ENCODE assay signal across 30 mouse cellular contexts in genomic region chr9:65644960-65645359, GRCm38 (mm10). TPM values are rescaled to one million over a fixed set of nuclear protein-coding genes. Genes with fewer than 3 reads are reported as not detected.
DNase-seq lines count a peak whose midpoint lies in the region; ATAC-seq lines count a peak whose summit lies in the region.
"Had no signal": no experiment of that assay in that cellular context is flagged by ENCODE, and none has a peak within 500 bp of the region (broad histone marks: within the 10 kb centered on the region; RNA-seq: fewer than 3 reads in every experiment).

No protein-coding gene starts in this region.

- H3K36me3 ChIP-seq in heart, embryonic 13.5 days: peaks cover 8% of the 10 kb centered on the region
- peaks cover 83% of the 10 kb centered on the region for H3K36me3 ChIP-seq in megakaryocyte, embryonic 14.5 days (replicated peaks; ENCODE audit: low read length)
- no peaks in the 10 kb centered on the region for H3K36me3 ChIP-seq in hindbrain, embryonic 16.5 days (ENCODE audit: control insufficient read depth, insufficient read depth, low read length)
- H3K36me3 ChIP-seq: embryonic facial prominence, embryonic 12.5 days; limb, embryonic 10.5 days; limb, embryonic 15.5 days; liver, embryonic 13.5 days; neural tube, embryonic 15.5 days; stomach, embryonic 15.5 days had no signal

- H3K9me3 ChIP-seq in heart, embryonic 13.5 days: no peaks in the 10 kb centered on the region
- H3K9me3 ChIP-seq in megakaryocyte, embryonic 14.5 days: no peaks in the 10 kb centered on the region
- no peaks in the 10 kb centered on the region for H3K9me3 ChIP-seq in hindbrain, embryonic 16.5 days (ENCODE audit: control insufficient read depth, low read length)
- H3K9me3 ChIP-seq: embryonic facial prominence, embryonic 12.5 days; limb, embryonic 10.5 days; limb, embryonic 15.5 days; liver, embryonic 13.5 days; neural tube, embryonic 15.5 days; stomach, embryonic 15.5 days had no signal

- H3K27me3 ChIP-seq in heart, embryonic 13.5 days (replicated peaks): no peaks in the 10 kb centered on the region
- H3K27me3 ChIP-seq in megakaryocyte, embryonic 14.5 days (replicated peaks): no peaks in the 10 kb centered on the region
- H3K27me3 ChIP-seq in hindbrain, embryonic 16.5 days (replicated peaks; ENCODE audit: control insufficient read depth, insufficient read depth, low read length): no peaks in the 10 kb centered on the region
- H3K27me3 ChIP-seq: embryonic facial prominence, embryonic 12.5 days; limb, embryonic 15.5 days; neural tube, embryonic 15.5 days; stomach, embryonic 15.5 days had no signal

- WGBS in heart, embryonic 13.5 days: 72% methylated on average over 4 of the region's 4 CpGs
- 92% methylated on average over 4 of the region's 4 CpGs for WGBS in hindbrain, embryonic 16.5 days

- H3K27ac ChIP-seq in heart, embryonic 13.5 days (replicated peaks): peak overlapping the region; percentile 94
- no peak overlapping the region for H3K27ac ChIP-seq in hindbrain, embryonic 16.5 days (ENCODE audit: low read depth, low read length)
- H3K27ac ChIP-seq: embryonic facial prominence, embryonic 12.5 days; hindbrain, embryonic 14.5 days; limb, embryonic 10.5 days; limb, embryonic 15.5 days; liver, embryonic 13.5 days; neural tube, embryonic 15.5 days; stomach, embryonic 15.5 days had no signal

- peak; percentile 38 for DNase-seq in adrenal gland, postnatal 10 days
- no peak for DNase-seq in adrenal gland, postnatal 4 days (ENCODE audit: low spot score in 2 of 2)
- DNase-seq in heart, adult 18-20 months: no peak
- DNase-seq: cerebellum, adult 11 months; cerebellum, adult 9-10 months; embryo, embryonic 11 days; kidney, adult 11 months; kidney, postnatal 14 days; layer of hippocampus, adult 9-11 months; liver, embryonic 13.5 days; lung, adult 18-20 months; lung, postnatal 4 days; midbrain, embryonic 14.5 days; retina, postnatal 1 day; right cerebral cortex, postnatal 14 days had no signal

- H3K4me1 ChIP-seq in heart, embryonic 13.5 days: peaks cover 88% of the 10 kb centered on the region
- H3K4me1 ChIP-seq in megakaryocyte, embryonic 14.5 days: peaks cover 98% of the 10 kb centered on the region
- H3K4me1 ChIP-seq in hindbrain, embryonic 16.5 days (ENCODE audit: control insufficient read depth, insufficient read depth, low read depth, low read length): no peaks in the 10 kb centered on the region

- H3K4me2 ChIP-seq in heart, embryonic 13.5 days: 0 out of 2 replicates have a peak overlapping the region, but pooled peaks have one; percentile 45
- H3K4me2 ChIP-seq in hindbrain, embryonic 16.5 days (ENCODE audit: low read length): no peak overlapping the region
- H3K4me2 ChIP-seq: embryonic facial prominence, embryonic 12.5 days; hindbrain, embryonic 14.5 days; limb, embryonic 15.5 days; liver, embryonic 13.5 days; neural tube, embryonic 15.5 days; stomach, embryonic 15.5 days had no signal

- H3K9ac ChIP-seq in heart, embryonic 13.5 days: no peak overlapping the region; the same call in 1 of the 2 replicates
- no peak overlapping the region for H3K9ac ChIP-seq in hindbrain, embryonic 16.5 days (ENCODE audit: low read depth, low read length)
- H3K9ac ChIP-seq: embryonic facial prominence, embryonic 12.5 days; hindbrain, embryonic 14.5 days; limb, embryonic 15.5 days; liver, embryonic 13.5 days; neural tube, embryonic 15.5 days; stomach, embryonic 15.5 days had no signal

- no peak overlapping the region for H3K4me3 ChIP-seq in heart, embryonic 13.5 days
- peak overlapping the region; percentile 86 for H3K4me3 ChIP-seq in megakaryocyte, embryonic 14.5 days (replicated peaks)
- no peak overlapping the region for H3K4me3 ChIP-seq in hindbrain, embryonic 16.5 days (ENCODE audit: low read length)
- H3K4me3 ChIP-seq: embryonic facial prominence, embryonic 12.5 days; limb, embryonic 10.5 days; limb, embryonic 15.5 days; liver, embryonic 13.5 days; neural tube, embryonic 15.5 days; stomach, embryonic 15.5 days had no signal

- no peak for ATAC-seq in heart, embryonic 13.5 days (ENCODE audit: extremely low read depth, insufficient number of reproducible peaks, low FRiP score, low TSS enrichment)
- ATAC-seq in megakaryocyte, adult 5-6 weeks (ENCODE audit: poor library complexity, severe bottlenecking): no peak
- ATAC-seq in hindbrain, embryonic 16.5 days: no peak
- ATAC-seq: forebrain, embryonic 14.5 days; inflammation-experienced regulatory T-cells, adult 6 months; lung, postnatal 0 days had no signal

RNA-seq across cellular contexts. Expression of gene Rbpms2, which starts 15.5 kb away (rescaled TPM):
- 10 to 100 TPM; 49.7 to 61.5 TPM for total RNA-seq in adrenal gland, postnatal 10 days (2021)
- total RNA-seq in adrenal gland, postnatal 4 days (2021): 10 to 100 TPM; 45.2 to 45.6 TPM
- 106 and 109 TPM in 2 replicates for polyA plus RNA-seq in heart, embryonic 13.5 days (2015; fragmentation: Nextera tagmentation; extraction: Ambion mirVana)
- 10 to 100 TPM; 29.7 to 30.8 TPM for total RNA-seq in heart, adult 18-20 months (2021)
- 500 and 536 TPM in 2 replicates for polyA plus RNA-seq in megakaryocyte, embryonic 14.5 days (2012; ENCODE audit: insufficient read depth, low replicate concordance)
- total RNA-seq in megakaryocyte, adult 5-6 weeks (2015): 0.45 TPM in 1 of 2 replicates, not detected in the other
- not detected in 2 replicates for total RNA-seq in megakaryocyte, adult 5-6 weeks (2017)
- polyA plus RNA-seq in hindbrain, embryonic 16.5 days (2015; fragmentation: Nextera tagmentation; extraction: Ambion mirVana): 4.6 and 4.7 TPM in 2 replicates

RNA-seq across cellular contexts. Expression of gene Oaz2, which starts 22.8 kb away (rescaled TPM):
- total RNA-seq in adrenal gland, postnatal 10 days (2021): 100 to 1,000 TPM; 148 to 194 TPM
- total RNA-seq in adrenal gland, postnatal 4 days (2021): 100 to 1,000 TPM; 173 to 180 TPM
- polyA plus RNA-seq in heart, embryonic 13.5 days (2015; fragmentation: Nextera tagmentation; extraction: Ambion mirVana): 249 and 267 TPM in 2 replicates
- 100 to 1,000 TPM; 201 to 238 TPM for total RNA-seq in heart, adult 18-20 months (2021)
- polyA plus RNA-seq in megakaryocyte, embryonic 14.5 days (2012; ENCODE audit: insufficient read depth, low replicate concordance): 27.7 and 31.8 TPM in 2 replicates
- total RNA-seq in megakaryocyte, adult 5-6 weeks (2015): 12.5 and 15.9 TPM in 2 replicates
- 40.2 and 43.9 TPM in 2 replicates for total RNA-seq in megakaryocyte, adult 5-6 weeks (2017)
- 419 and 449 TPM in 2 replicates for polyA plus RNA-seq in hindbrain, embryonic 16.5 days (2015; fragmentation: Nextera tagmentation; extraction: Ambion mirVana)

RNA-seq across cellular contexts. Expression of gene Pif1, which starts 58.0 kb away (rescaled TPM):
- total RNA-seq in adrenal gland, postnatal 10 days (2021): 1 to 10 TPM; 2.0 to 3.3 TPM
- 1 to 10 TPM; 4.8 to 4.9 TPM for total RNA-seq in adrenal gland, postnatal 4 days (2021)
- 10.3 and 11.8 TPM in 2 replicates for polyA plus RNA-seq in heart, embryonic 13.5 days (2015; fragmentation: Nextera tagmentation; extraction: Ambion mirVana)
- total RNA-seq in heart, adult 18-20 months (2021): not detected
- 3.9 and 6.9 TPM in 2 replicates for polyA plus RNA-seq in megakaryocyte, embryonic 14.5 days (2012; ENCODE audit: insufficient read depth, low replicate concordance)
- 12.1 and 12.6 TPM in 2 replicates for total RNA-seq in megakaryocyte, adult 5-6 weeks (2015)
- 12.7 and 16.9 TPM in 2 replicates for total RNA-seq in megakaryocyte, adult 5-6 weeks (2017)
- 3.2 and 4.3 TPM in 2 replicates for polyA plus RNA-seq in hindbrain, embryonic 16.5 days (2015; fragmentation: Nextera tagmentation; extraction: Ambion mirVana)
- total RNA-seq: gastrocnemius, adult 18-20 months; monocyte, adult 5-6 weeks had no signal

Comparison
In these comparisons a context has a peak if more than half of its experiments do, and no peak if none do; other contexts are left out.
1. RNA of gene Rbpms2, which starts 15.5 kb away (total RNA-seq): 49.7 to 61.5 TPM in adrenal gland, postnatal 10 days, 45.2 to 45.6 TPM in adrenal gland, postnatal 4 days and 29.7 to 30.8 TPM in heart, adult 18-20 months; 0.45 TPM in megakaryocyte, adult 5-6 weeks; every median in the first group is over 10 times any median in the second.